Mouse (Mus musculus) heart, postnatal 0 days (tissue): Measurements from ENCODE around the gene Abhd16a. TPM values are rescaled to one million over a fixed set of nuclear protein-coding genes. Genes with fewer than 3 reads are reported as not detected.

ENCODE experiments used
- ATAC-seq: fragments of 200-750 bp; cut with Nextera tagmentation; 2 replicates; pipeline ENCODE4 v1.8.0; 2017; ENCODE audit warnings: low read depth, moderate number of reproducible peaks, moderate library complexity; ENCODE audit not compliant: insufficient read depth
- DNase-seq: peaks from one replicate; pipeline ENCODE4 v3.0.0-alpha.2; 2016; ENCODE audit warnings: low spot score
- H3K27ac ChIP-seq: fragments of 300-500 bp; sonication (generic); 2 replicates; pipeline ENCODE4 v1.5.1; 2014; ENCODE audit warnings: low read depth, mild to moderate bottlenecking
- H3K27me3 ChIP-seq: fragments of 300-500 bp; sonication (generic); 2 replicates; pipeline ENCODE4 v1.6.1; 2014; ENCODE audit warnings: low read length, mixed read lengths; ENCODE audit not compliant: control insufficient read depth, insufficient read depth
- H3K36me3 ChIP-seq: fragments of 300-500 bp; sonication (generic); replicated peaks from 2 replicates; pipeline ENCODE4 v1.6.1; 2014; ENCODE audit warnings: low read length, mixed read lengths; ENCODE audit not compliant: control insufficient read depth, insufficient read depth
- H3K4me1 ChIP-seq: fragments of 300-500 bp; sonication (generic); 2 replicates; pipeline ENCODE4 v1.6.1; 2014; ENCODE audit warnings: antibody characterized with exemption; ENCODE audit not compliant: control insufficient read depth, insufficient read depth
- H3K4me2 ChIP-seq: fragments of 300-500 bp; sonication (generic); 2 replicates; pipeline ENCODE4 v1.6.1; 2014; ENCODE audit warnings: low read depth, mild to moderate bottlenecking, low read length, moderate library complexity
- H3K4me3 ChIP-seq: fragments of 300-500 bp; sonication (generic); 2 replicates; pipeline ENCODE4 v1.5.1; 2014; ENCODE audit warnings: low read depth, low read length
- H3K9ac ChIP-seq: fragments of 300-500 bp; sonication (generic); replicated peaks from 2 replicates; pipeline ENCODE4 v1.6.1; 2014; ENCODE audit warnings: low read depth, low read length, mixed read lengths
- H3K9me3 ChIP-seq: fragments of 300-500 bp; sonication (generic); replicated peaks from 2 replicates; pipeline ENCODE4 v1.6.1; 2016; ENCODE audit warnings: low read length; ENCODE audit not compliant: control insufficient read depth
- CTCF ChIP-seq: IDR thresholded peaks from 2 replicates; pipeline ENCODE4 v1.5.1; 2016; ENCODE audit warnings: antibody characterized with exemption, control low read depth, low read depth
- EP300 ChIP-seq: IDR thresholded peaks from 2 replicates; pipeline ENCODE4 v1.6.1; 2016; ENCODE audit warnings: antibody characterized with exemption, low read depth
- WGBS: fragments of 180-500 bp; shearing (Covaris S2); extraction: QIAGEN DNeasy Blood & Tissue Kit; methylation state at CpG from one replicate; pipeline ENCODE4 v1.1.7; 2014; 5-methylcytosine and 5-hydroxymethylcytosine counted together
- polyA plus RNA-seq: library from polyadenylated mRNA; unstranded; fragments of >200 nt; fragmentation: Nextera tagmentation; extraction: Ambion mirVana; gene quantifications from 2 replicates; pipeline ENCODE4 v1.2.1, GENCODE M21; 2015
- total RNA-seq: library from RNA; depleted of rRNA; stranded (reverse); fragments of >200 nt; gene quantifications from 2 replicates; pipeline ENCODE4 v1.2.3, GENCODE M21; 2014; ENCODE audit warnings: low replicate concordance

Gene Abhd16a
- total and polyA plus RNA-seq, 2 experiments from 2014 or later, result 73.2 to 74.3 TPM

DNA sequence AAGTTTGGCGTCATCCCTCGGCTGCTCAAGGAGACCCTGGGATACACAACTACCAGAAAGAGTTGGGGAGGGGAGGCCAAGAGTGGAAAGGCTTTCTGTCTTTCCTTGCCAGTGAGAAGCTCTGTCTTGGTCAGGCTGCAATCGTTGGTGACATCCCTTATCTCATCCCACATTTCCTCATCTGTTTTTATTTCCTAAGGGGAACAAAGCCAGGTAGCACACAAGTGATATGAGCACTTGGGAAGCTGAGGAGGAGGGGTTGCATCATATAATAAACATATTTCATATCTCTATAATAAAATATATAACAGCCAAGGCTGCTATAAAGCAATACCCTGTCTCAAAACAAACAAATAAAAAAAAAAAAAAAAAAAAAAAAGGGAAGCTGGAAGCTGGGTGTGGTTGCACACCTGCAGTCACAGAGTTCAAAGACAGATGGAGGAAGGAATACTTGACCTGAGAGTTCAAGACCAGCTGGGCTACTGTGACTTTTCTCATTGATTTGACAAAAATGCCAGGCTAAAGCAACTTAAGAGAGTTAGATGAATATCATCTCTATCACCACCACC lies 5.0 kb upstream of the Abhd16a start:
- 47% methylated on average over 3 of the region's 3 CpGs for WGBS
- H3K4me1 ChIP-seq, result 0 out of 2 replicates have a peak, but pooled peaks cover 5% of the 10 kb centered on the region
- no peaks in the 10 kb centered on the region for H3K27me3 ChIP-seq
- no peaks in the 10 kb centered on the region for H3K9me3 ChIP-seq
- no peak overlapping the region for H3K4me2 ChIP-seq
- TF ChIP-seq CTCF (no peak), EP300 (no peak)
- no peak overlapping the region for H3K27ac ChIP-seq
- H3K36me3 ChIP-seq, result no peaks in the 10 kb centered on the region
- no peak overlapping the region for H3K4me3 ChIP-seq
- DNase-seq, result no peak
- no peak for ATAC-seq
- no peak overlapping the region for H3K9ac ChIP-seq

GRCm38 (mm10) chr17:35085208-35085865 lies 3.7 kb upstream of the Abhd16a start, which contains the start of gene Ly6g6f:
Gene Ly6g6f (minus strand): TSS chr17:35085610.
- Histone ChIP-seq H3K36me3 (no peaks in the 10 kb centered on the region), H3K9me3 (no peaks in the 10 kb centered on the region), H3K4me1 (peaks cover 5% of the 10 kb centered on the region; the same call in 1 of the 2 replicates), H3K27me3 (no peaks in the 10 kb centered on the region), H3K27ac (no peak within 1 kb of the TSS), H3K4me2 (no peak within 1 kb of the TSS), H3K4me3 (no peak within 1 kb of the TSS), H3K9ac (no peak within 1 kb of the TSS)
- ATAC-seq, result no peak
- TF ChIP-seq CTCF, result no peak
- DNase-seq, result no peak
- WGBS, result 45% methylated on average over 7 of the region's 7 CpGs

- ATAC-seq (no peak), DNase-seq (no peak)
- no peak overlapping the region for H3K4me2 ChIP-seq
- peaks cover 14% of the 10 kb centered on the region for H3K36me3 ChIP-seq
- no peaks in the 10 kb centered on the region for H3K9me3 ChIP-seq
- WGBS, result 30% methylated on average over 2 of the region's 2 CpGs
- TF ChIP-seq EP300 (no peak), CTCF (peak; percentile 37)
- H3K9ac ChIP-seq, result no peak overlapping the region
- no peak overlapping the region for H3K4me3 ChIP-seq
- peaks cover 5% of the 10 kb centered on the region; the same call in 1 of the 2 replicates for H3K4me1 ChIP-seq
- H3K27me3 ChIP-seq, result no peaks in the 10 kb centered on the region
- H3K27ac ChIP-seq, result no peak overlapping the region
Measured at GRCm38 (mm10) chr17:35088151-35088550, 912 bp upstream of the Abhd16a start.

- TF ChIP-seq CTCF, result no peak
- TF ChIP-seq EP300, result no peak
- Histone ChIP-seq H3K4me1 (peaks cover 5% of the 10 kb centered on the region; the same call in 1 of the 2 replicates), H3K9ac (peak overlapping the region; percentile 86), H3K36me3 (peaks cover 30% of the 10 kb centered on the region), H3K27ac (peak overlapping the region; percentile 96; the same call in 1 of the 2 replicates), H3K4me3 (peak overlapping the region; percentile 63), H3K9me3 (no peaks in the 10 kb centered on the region), H3K4me2 (peak overlapping the region; percentile 72), H3K27me3 (no peaks in the 10 kb centered on the region)
- ATAC-seq (no peak), DNase-seq (no peak)
- 48% methylated on average over 8 of the region's 8 CpGs for WGBS
Measured at GRCm38 (mm10) chr17:35090166-35090932, 1.3 kb downstream of the Abhd16a start.

DNA sequence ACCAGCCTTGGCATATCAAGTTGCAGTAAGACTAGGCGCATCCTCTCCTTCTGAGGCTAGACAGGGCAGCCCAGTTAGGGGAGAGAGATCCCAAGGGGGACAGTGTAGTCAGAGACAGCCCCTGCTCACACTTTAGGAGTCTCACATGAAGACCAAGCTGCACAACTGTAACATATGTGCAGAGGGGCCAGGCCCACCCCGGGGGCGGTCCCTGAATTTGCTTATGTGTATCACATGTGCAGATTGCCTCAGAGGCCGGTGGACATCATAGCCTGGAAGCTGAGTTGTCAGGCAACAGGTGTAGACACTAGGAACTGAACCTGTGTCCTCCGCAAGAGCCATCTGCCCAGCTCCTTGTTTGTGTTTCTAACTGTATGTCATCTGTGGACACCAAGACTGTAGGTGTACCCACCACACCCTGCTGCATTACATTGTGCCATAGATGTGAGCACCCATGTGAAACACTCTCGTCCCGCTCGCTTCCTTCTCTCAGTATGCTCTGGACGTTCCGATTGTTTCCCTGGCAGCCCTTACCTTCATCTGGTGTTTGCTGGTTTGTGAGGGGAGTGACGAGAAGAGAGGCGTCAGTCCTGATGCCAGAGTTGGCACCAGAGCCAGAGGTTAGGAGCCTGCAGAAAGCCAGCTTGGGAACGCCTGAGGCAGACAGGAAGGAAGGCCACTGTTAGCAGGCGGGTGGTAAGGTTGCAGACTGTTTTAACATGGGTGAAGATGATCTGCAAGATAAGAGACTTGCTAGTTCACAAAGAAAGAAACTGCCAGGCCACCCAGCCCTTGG lies 3.5 kb downstream of the Abhd16a start:
- H3K4me3 ChIP-seq, result no peak overlapping the region
- no peak overlapping the region for H3K4me2 ChIP-seq
- no peak overlapping the region for H3K27ac ChIP-seq
- no peak for ATAC-seq
- DNase-seq, result no peak
- no peak overlapping the region for H3K9ac ChIP-seq
- no peaks in the 10 kb centered on the region for H3K9me3 ChIP-seq
- TF ChIP-seq EP300 (no peak), CTCF (no peak)
- H3K27me3 ChIP-seq, result no peaks in the 10 kb centered on the region
- H3K36me3 ChIP-seq, result peaks cover 50% of the 10 kb centered on the region
- peaks cover 5% of the 10 kb centered on the region; the same call in 1 of the 2 replicates for H3K4me1 ChIP-seq
- 85% methylated on average over 14 of the region's 14 CpGs for WGBS
